12 mouse cellular contexts compared by ENCODE assay signal in the genomic region with DNA sequence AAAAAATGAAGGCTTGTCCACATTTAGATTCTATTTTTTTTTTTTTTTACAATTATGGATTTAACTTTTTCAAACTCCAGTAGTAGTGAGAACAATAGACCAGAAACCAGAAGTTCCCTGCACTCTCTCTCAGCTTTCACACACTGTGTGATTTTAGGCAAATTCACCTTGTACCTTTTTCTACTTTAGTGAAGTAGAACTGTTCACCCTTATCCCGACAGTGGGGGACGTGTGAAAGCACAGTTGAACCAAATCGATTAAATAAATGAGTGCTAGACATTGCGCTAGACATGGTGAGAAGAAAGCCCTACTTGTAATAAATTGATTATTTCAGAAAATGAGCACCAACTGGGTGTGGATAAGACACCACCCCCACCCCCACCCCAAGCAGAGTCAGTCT.
"Had no signal": no experiment of that assay in that cellular context is flagged by ENCODE, and none has a peak within 500 bp of the region (broad histone marks: within the 10 kb centered on the region; RNA-seq: fewer than 3 reads in every experiment).

No protein-coding gene starts in this region.

- ATAC-seq: liver, postnatal 0 days; lung, postnatal 0 days; midbrain, embryonic 16.5 days had no signal

- DNase-seq: liver, embryonic 13.5 days; liver, postnatal 0 days; lung, adult 2 months; lung, postnatal 4 days; midbrain, embryonic 14.5 days; retina, postnatal 1 day; right cerebral cortex, adult 18-20 months; right cerebral cortex, postnatal 25 days; right cerebral cortex, postnatal 4 days; thymus, postnatal 4 days had no signal
